Mouse (Mus musculus): Measurements from ENCODE around the gene Syne3.

Syne3 gene

DNA sequence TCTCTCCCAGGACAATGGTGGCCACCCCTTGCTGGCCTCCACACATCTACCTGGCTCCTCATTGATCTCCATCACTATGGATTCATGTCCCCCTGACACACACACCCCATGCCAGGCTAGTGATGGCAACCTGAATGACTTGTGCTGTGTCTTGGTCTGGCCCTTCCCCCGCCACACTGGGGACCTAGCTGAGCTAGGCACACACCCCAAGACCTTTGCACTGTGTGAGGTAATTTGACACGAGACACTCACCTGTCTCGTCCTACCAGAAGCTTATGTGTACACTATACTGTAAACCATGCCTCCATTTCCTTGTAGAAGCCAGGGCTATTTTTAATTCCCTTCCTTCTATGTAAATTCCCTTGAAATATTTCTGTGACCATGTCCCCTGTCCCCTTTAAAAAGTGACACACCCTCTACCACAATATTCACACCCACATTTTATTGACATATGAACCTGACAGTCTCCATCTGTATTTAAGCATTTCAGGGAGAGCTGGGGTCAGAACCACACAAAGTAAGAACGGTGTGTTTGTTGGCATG, 128.0 kb downstream of the Syne3 start:
- no peak for DNase-seq

DNA sequence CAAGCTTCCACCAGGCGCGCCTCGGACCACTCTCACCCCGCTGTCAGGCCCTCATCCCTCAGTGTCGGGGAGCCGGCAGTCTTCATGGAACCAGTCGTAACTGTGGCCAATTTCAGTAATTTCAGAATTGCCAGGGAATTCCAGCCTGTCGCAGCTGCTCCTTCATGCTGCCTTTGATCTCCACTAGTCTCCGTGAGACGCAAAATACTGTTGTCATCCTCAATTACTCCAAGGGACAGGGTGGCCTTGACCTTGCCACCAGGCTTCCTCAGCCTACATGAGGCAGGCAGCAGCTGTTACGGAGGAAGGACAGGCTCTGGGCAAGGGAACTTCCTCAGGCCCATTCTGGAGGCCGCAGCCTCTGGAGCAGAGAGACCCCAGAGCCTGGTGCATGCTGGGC, 129.2 kb downstream of the Syne3 start:
- no peak for DNase-seq

Data from kidney, postnatal 4 days (tissue).